Mouse (Mus musculus) cortical plate, adult 2 months (tissue): ENCODE data around the gene Lpar5.

Source experiments
- CTCF ChIP-seq: fragments of 200-500 bp; IDR thresholded peaks from 2 replicates; pipeline ENCODE4 v1.5.1; 2011; ENCODE audit warnings: mild to moderate bottlenecking, control low read depth, low read length; ENCODE audit not compliant: insufficient read depth; ENCODE audit errors: extremely low read depth
- POLR2A ChIP-seq: fragments of 200-500 bp; IDR thresholded peaks from 2 replicates; pipeline ENCODE4 v1.6.1; 2011; ENCODE audit warnings: mild to moderate bottlenecking, low read length, control low read depth; ENCODE audit not compliant: insufficient read depth; ENCODE audit errors: extremely low read depth

GRCm38 (mm10) chr6:125040221-125040620, 27.5 kb upstream of the Lpar5 start:
- TF ChIP-seq CTCF (no peak), POLR2A (no peak)
